Mouse (Mus musculus) cerebellum, postnatal 25 days (tissue): ENCODE data around the gene Atg5.

Experiments
- DNase-seq, 2 experiments: peaks; one replicate each; pipeline ENCODE4 v3.0.0; 2021; ENCODE audit warnings: mixed read lengths in 2 of 2

The Atg5 gene

GRCm38 (mm10) chr10:44392855-44393254 is 124.7 kb downstream of the Atg5 start:
- DNase-seq, result no peak

GRCm38 (mm10) chr10:44400119-44400518 is 132.0 kb downstream of the Atg5 start:
- no peak for DNase-seq

GRCm38 (mm10) chr10:44400602-44401001 is 132.4 kb downstream of the Atg5 start:
- no peak for DNase-seq

- no peak for DNase-seq
These were observed 133.4 kb downstream of the Atg5 start for GRCm38 (mm10) chr10:44401600-44401999.

GRCm38 (mm10) chr10:44403415-44403814 is 135.3 kb downstream of the Atg5 start:
- no peak for DNase-seq

- DNase-seq, result no peak
These were observed 140.9 kb downstream of the Atg5 start for GRCm38 (mm10) chr10:44409054-44409453.

- DNase-seq, result no peak
These were observed 141.8 kb downstream of the Atg5 start for GRCm38 (mm10) chr10:44409958-44410357.
